Mouse (Mus musculus) left cerebral cortex, postnatal 36 days (tissue): ENCODE data around the gene Myl12a. TPM values are rescaled to one million over a fixed set of nuclear protein-coding genes. Genes with fewer than 3 reads are reported as not detected.

Experiments
- DNase-seq, 2 experiments: peaks; one replicate each; pipeline ENCODE4 v3.0.0; 2021 to 2022; ENCODE audit warnings: low spot score in 2 of 2, mixed read lengths in 1 of 2
- intact Hi-C: fragments of 180-260 bp; cut with DNase I; formaldehyde crosslinking; loops from one replicate; pipeline ENCODE4 v1.15.1; 2025
- total RNA-seq, 2 experiments: library from RNA; stranded (reverse); gene quantifications; 2 replicates each; pipeline ENCODE4 v1.2.3; 2021

The Myl12a gene
- total RNA-seq, 2 experiments from 2014 or later: 39.9 to 44.1 TPM

DNA sequence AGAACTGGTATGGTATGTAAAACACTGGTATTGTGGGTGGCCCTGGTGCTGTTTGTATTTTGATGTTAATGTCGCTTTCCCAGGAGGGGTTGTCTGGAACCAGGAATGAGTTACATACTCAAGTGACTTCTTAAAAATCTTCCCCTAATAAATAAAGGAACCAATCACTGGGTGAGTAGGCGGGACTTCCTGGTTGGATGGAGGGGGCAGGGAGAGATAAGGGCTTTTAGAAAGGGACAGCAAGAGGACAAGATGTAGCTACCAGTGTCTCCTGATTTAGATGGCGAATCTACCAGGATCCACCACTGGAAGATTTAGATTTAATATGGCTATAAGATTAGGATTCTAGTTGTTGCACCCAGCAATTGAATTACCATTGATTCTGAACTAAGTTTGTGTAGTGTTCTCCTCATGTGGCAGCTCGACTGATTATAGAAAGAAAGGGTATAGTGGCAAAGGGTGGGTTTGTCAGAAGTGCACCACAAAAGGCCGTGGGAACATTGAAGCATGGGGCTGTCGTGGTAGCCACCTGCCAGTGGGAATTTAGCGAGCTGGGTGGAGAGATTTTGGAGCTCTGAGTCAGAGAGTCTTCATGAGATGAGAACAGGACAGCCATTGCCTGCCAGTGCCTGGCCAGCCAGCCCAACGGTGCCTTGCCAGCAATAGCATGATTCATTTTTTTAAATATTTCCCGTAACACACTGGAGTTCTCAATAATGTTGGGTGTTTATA lies 9.4 kb upstream of the Myl12a start:
- intact Hi-C loops: no loop called here
- DNase-seq: no peak

DNA sequence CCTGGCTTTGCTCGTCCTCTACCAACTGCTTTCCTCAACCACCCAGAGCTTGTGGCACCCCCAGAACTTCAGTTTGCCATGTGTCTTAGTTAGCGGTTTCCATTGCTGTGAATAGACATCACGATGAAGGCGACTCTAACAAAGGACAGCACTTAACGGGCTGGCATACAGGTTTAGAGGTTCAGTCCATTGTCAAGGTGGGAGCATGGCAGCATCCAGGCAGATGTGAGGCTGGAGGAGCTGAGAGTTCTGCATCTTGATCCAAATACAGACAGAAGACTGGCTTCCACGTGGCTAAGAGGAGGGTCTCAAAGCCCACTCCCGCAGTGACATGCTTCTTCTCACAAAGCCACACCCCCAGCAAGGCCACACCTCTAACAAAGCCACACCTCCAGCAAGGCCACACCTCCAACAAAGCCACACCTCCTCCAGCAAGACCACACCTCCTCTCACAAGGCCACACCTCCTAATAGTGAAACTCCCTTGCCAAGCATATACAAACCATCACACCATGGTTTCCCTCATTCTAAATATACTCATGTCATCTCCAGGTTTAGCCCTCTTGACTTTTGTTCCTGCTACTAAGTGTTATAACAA lies 8.1 kb upstream of the Myl12a start:
- DNase-seq: no peak
- intact Hi-C loops: no loop called here

DNA sequence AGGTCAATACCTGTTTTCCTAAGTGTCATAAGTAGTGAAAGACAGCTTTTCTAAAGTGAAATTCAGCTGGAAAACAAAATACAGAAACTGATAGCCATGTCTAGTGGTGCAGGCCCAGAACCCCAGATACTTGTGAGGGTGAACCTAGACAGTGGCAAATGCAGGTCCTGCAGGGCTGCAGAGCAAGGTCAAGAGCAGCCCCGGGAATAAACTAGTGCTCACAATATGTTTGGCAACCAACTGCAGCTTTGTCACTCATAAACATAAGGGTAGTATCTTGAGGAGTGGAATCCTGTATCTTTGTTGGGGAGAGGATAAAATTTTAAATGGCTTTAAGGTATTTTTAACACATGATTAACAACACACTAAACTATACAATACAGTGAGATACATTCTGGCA lies 7.1 kb upstream of the Myl12a start:
- no peak for DNase-seq
- intact Hi-C loops: no loop called here

DNA sequence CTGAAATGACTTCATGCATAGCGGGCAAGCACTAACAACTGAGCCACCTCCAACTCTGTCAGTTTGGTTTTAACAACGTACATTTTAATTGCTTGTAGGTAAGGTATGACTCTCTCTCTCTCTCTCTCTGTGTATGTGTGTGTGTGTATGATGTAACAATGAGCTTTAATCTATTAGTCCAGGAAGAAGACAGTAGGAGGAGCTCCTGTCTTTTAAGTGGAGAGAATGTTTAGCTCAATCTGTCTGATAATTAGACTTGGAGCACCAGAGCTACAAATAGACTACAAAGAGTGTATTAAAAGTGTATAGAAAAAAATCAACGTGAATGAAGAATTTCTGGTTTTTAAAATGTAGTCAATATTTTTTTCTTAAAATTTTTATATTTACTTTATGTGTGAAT lies 6.0 kb upstream of the Myl12a start:
- intact Hi-C loops: no loop called here
- DNase-seq: no peak

DNA sequence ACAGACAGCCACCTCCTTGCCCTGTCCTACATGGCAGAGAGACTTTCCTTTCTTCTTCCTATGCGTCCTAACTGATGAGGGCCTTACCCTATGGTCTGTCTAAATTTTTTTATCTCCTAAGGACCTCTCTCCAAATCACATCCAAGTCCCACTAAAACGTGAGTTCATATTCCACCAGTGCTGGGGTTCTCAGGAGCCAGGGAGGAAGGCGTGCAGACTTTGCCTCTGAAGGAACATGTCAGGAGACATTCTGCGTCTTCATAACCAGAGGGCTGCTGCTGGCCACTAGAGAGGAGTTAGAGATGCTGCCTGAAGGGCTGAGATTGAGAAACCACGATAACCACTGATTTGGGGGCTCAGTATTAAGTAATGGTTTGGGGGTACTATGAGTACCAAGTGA lies 4.3 kb upstream of the Myl12a start:
- intact Hi-C loops: no loop called here
- DNase-seq: no peak

GRCm38 (mm10) chr17:71004186-71004960 lies 1.7 kb upstream of the Myl12a start:
- intact Hi-C loops: no loop called here
- DNase-seq: no peak

DNA sequence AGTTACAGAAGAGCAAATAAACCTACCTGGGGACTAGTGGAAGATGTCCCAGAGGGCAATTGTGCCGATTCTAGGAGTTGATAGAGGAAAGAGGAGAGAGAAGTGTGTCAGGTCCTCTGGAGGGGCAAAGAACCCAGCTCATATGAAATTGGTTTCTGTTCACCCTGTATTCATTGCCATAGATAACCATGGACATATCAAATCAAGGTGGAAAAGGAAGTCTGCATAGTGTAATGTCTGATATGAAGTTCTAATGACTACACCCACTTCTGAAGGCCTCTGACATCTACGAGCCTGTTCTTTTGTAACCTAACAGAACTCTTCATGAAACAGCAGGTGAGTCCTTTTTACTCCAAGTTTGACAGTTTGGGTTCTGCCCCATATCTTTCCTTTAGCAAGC lies 1.0 kb upstream of the Myl12a start:
- DNase-seq: no peak

GRCm38 (mm10) chr17:71003112-71003511 lies 434 bp upstream of the Myl12a start:
- DNase-seq: no peak
- intact Hi-C loops: no loop called here

More for the DNA sequence above, 1.0 kb upstream of the Myl12a start:
- intact Hi-C loops: no loop called here

DNA sequence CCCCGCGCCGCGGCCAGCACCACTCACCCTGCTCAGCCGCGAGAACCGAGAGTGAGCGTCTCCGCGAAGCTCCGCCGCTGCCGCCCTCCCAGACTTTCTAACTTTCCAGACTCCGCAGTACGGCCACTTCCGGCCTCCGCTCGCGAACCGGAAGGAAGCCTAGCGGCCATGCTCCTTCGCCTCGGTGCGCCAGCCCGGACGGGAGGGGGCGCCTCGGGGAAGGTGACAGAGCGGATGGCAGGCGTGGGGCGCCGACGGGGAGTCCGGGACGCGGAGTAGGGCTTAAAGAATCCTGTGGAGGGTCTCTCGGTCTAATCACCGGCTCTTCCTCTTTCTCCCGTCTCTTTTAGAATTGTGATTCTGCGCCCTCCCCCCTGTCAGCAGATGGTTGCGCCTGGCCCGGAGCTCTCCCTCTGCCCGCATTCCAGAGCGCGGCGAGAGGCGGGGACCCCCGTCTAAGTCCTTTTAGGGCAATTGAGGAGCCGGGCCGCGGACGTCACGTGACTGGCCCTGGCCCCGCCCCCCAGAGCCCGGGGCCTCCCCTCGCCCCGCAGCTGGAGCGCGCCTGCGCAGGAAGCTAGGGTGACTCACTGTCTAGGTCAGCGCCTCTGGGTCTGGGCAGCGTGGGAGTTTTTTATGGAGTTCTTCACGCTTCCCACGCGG lies 466 bp downstream of the Myl12a start, which contains the start of gene Myom1:
Myom1 (plus strand) TSS at position 553 of the 663 bp plus-strand sequence.
- intact Hi-C loops: no loop called here
- peak; percentile 95 to 97 for DNase-seq

DNA sequence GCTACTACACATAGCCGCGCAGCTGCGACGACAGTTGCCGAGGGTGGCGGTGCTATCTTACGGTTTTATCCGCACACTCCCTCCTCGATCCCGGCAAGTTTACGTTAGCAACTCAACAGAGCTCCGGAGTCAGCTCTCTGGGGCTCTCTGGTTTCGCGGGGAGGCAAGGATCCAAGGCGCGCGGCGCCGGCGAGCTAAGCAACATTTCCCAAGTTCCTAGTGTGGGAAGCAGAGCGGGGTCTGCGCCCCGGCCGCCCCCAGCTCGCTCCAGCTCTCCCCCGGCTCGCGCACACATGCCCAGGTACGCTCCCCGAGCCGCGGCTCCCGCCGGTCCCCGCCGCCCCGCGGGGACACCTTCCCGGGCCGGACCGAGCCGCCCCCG lies 988 bp downstream of the Myl12a start:
- intact Hi-C loops: no loop called here
- no peak for DNase-seq

DNA sequence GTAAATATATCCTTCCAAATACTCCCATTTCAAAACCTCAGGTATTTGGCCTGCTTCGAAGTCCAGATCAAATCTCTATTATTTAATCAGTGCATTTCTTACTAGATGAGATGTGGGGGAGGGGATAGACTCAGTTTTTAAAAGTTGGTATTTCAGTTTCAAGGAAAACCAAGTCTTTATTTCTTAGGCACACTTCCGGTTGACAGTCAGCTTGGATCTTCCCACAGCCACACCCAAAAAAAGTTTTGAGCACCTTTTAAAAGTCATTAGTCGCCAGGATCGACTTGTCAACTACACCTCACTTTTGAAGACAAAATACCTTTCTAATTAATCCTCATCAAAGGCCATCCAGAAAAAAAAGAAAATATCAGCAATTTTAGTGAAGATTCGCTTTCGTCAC lies 1.6 kb downstream of the Myl12a start:
- intact Hi-C loops: no loop called here
- no peak for DNase-seq

DNA sequence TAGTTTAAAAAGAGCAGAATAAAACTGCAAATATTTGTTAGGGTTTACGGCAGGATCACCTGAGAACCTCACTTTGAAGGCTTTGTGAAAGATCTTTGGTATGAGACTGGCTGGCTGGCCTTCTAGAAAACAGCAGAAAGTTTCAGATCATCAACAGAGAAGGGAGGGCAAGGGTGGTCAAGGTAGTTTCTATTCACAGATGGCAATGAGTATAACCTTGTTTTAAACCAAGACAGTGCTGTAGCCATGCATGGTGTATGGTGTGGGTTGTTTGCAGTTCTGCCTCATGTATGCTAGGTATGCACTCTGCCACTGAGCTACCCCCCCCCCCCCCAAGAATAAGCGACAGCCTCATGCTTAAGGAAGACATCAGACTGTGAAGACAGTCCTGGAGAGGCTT lies 2.4 kb downstream of the Myl12a start:
- no peak for DNase-seq
- intact Hi-C loops: no loop called here

GRCm38 (mm10) chr17:70999187-70999586 lies 3.5 kb downstream of the Myl12a start:
- intact Hi-C loops: no loop called here
- no peak for DNase-seq

- no peak for DNase-seq
Observed at GRCm38 (mm10) chr17:70998400-70998975, 4.2 kb downstream of the Myl12a start.

DNA sequence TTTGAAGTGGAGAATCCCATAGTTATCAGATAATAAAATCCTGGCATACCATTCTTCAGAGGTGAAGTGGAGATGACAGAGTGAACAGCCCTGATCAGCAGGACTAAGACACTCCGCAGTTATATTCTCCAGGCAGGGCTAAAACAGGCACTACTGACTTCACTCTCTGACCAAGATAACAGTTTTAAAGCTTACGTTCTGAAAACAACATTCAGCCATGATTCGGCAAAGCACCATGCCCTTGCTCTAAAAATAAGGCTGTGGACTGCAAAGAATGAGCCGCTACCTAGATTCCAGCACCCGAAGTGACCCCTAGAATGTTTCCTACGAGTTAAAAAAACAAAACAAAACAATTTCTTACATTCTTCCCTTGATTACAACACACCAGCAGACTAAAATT lies 4.8 kb downstream of the Myl12a start:
- no peak for DNase-seq
- intact Hi-C loops: no loop called here

More at GRCm38 (mm10) chr17:70998400-70998975, 4.2 kb downstream of the Myl12a start:
- intact Hi-C loops: no loop called here

DNA sequence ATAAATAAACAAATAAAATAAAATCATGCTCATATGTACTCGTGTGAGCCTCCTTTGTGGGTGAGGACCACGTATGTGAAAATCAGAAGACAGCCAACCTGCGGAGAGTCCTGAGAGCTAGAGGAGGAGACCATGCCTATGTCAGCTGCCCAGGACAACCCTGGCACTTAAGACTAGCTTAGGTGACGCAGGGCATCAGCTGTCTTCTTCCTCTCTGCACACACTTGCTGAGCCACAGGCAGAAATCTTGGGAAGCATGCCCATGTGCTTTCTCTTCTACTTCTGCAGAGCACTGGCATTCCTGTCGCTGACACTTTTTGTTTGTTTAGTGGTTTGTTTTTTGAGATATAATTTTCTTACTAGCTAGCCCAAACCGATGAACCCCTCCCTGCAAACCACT lies 7.1 kb downstream of the Myl12a start:
- no peak for DNase-seq
- intact Hi-C loops: no loop called here

GRCm38 (mm10) chr17:70994671-70995070 lies 8.0 kb downstream of the Myl12a start:
- DNase-seq: no peak
- intact Hi-C loops: loop anchor here (5.0 kb wide), 1 partner anchor 188 kb away; the partner anchor contains the start of gene Lpin2

GRCm38 (mm10) chr17:70993385-70993807 lies 9.3 kb downstream of the Myl12a start:
- no peak for DNase-seq
- intact Hi-C loops: loop anchor here (5.0 kb wide), 1 partner anchor 189 kb away; the partner anchor contains the start of gene Lpin2

DNA sequence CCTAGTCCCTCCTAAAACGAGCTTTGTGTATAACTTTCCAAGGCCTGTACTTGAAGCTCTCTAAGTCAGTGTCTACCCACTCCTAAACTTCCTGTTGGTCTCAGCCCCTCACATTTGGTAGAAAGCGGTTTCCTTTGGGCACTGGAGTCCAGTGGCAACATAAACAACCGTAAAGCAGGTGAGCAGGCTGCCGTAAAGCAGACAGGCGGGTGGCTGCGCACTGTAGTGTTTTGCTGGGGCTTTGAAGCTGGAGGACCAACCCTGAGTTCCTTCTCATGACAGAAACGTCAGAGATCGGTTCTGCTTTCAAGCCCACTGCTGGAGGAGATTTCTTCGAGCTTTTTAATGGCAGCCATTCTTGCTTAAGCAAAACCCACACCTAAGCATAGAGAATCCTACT lies 10.0 kb downstream of the Myl12a start:
- DNase-seq: no peak
- intact Hi-C loops: loop anchor here (5.0 kb wide), 1 partner anchor 190 kb away; the partner anchor contains the start of gene Lpin2
